Mouse (Mus musculus): ENCODE results near the gene Pax6. TPM values are rescaled to one million over a fixed set of nuclear protein-coding genes. Genes with fewer than 3 reads are reported as not detected.

The Pax6 gene
- 0.39 and 0.83 TPM in 2 replicates for polyA plus RNA-seq (2012; rRNA removed)

GRCm38 (mm10) chr2:105668271-105669270 lies at the start of gene Pax6:
Pax6 (plus strand) TSS chr2:105668900.

Other genes starting within 250 kb of the Pax6 start
- gene Elp4, start 235.7 kb downstream of the Pax6 start, polyA plus RNA-seq (2012; rRNA removed), result 3.0 and 7.1 TPM in 2 replicates
- 0.78 and 1.3 TPM in 2 replicates for gene Immp1l, start 235.7 kb downstream of the Pax6 start, polyA plus RNA-seq (2012; rRNA removed)

Measured in stomach, adult 2 months (tissue).